Mouse (Mus musculus) macrophage (primary cell): Measurements from ENCODE around the gene Il17re. TPM values are rescaled to one million over a fixed set of nuclear protein-coding genes. Genes with fewer than 3 reads are reported as not detected.
A peak's percentile ranks its signal among the peaks of the same experiment; 100 is the strongest.

ENCODE experiments used
- H3K27ac ChIP-seq: fragments of 350-480 bp; formaldehyde crosslinking; 2 replicates; pipeline ENCODE4 v1.9.0; 2021
- H3K36me3 ChIP-seq: fragments of 350-480 bp; formaldehyde crosslinking; 2 replicates; pipeline ENCODE4 v1.9.0; 2021; ENCODE audit errors: inconsistent target
- H3K4me3 ChIP-seq: fragments of 350-480 bp; formaldehyde crosslinking; 2 replicates; pipeline ENCODE4 v1.9.0; 2021; ENCODE audit errors: inconsistent target
- H3K79me2 ChIP-seq: fragments of 350-480 bp; formaldehyde crosslinking; 2 replicates; pipeline ENCODE4 v1.9.0; 2021; ENCODE audit errors: inconsistent target
- WGBS: methylation state at CpG from one replicate; pipeline ENCODE4 v1.1.7; 2026; ENCODE audit warnings: inconsistent platforms; ENCODE audit not compliant: missing documents; 5-methylcytosine and 5-hydroxymethylcytosine counted together
- polyA plus RNA-seq: library from polyadenylated mRNA; stranded (reverse); fragments of 250-400 nt; gene quantifications from 3 replicates; pipeline ENCODE4 v1.2.4, GENCODE M21; 2018; ENCODE audit warnings: inconsistent platforms

Il17re gene
- polyA plus RNA-seq, 1 experiment from 2014 or later: not detected

GRCm38 (mm10) chr6:113435664-113436205 is 22.5 kb upstream of the Il17re start, which contains the start of gene Cidec:
TSS of gene Cidec (minus strand) at chr6:113435760.
- WGBS: 79% methylated on average over 9 of the region's 9 CpGs
- H3K4me3 ChIP-seq: no peak within 1 kb of the TSS
- no peak within 1 kb of the TSS for H3K27ac ChIP-seq
- H3K36me3 ChIP-seq: no peaks in the 10 kb centered on the region
- no peaks in the 10 kb centered on the region for H3K79me2 ChIP-seq

GRCm38 (mm10) chr6:113437135-113437534 is 21.1 kb upstream of the Il17re start:
- Histone ChIP-seq H3K79me2 (no peaks in the 10 kb centered on the region), H3K27ac (no peak overlapping the region), H3K4me3 (no peak overlapping the region), H3K36me3 (no peaks in the 10 kb centered on the region)
- 90% methylated on average over 12 of the region's 12 CpGs for WGBS

GRCm38 (mm10) chr6:113438721-113439430 is 19.4 kb upstream of the Il17re start:
- H3K4me3 ChIP-seq: no peak overlapping the region
- WGBS: 72% methylated on average over 11 of the region's 12 CpGs
- H3K36me3 ChIP-seq: no peaks in the 10 kb centered on the region
- peaks cover 14% of the 10 kb centered on the region for H3K79me2 ChIP-seq
- H3K27ac ChIP-seq: no peak overlapping the region

GRCm38 (mm10) chr6:113440686-113441085 is 17.6 kb upstream of the Il17re start:
- Histone ChIP-seq H3K36me3 (no peaks in the 10 kb centered on the region), H3K4me3 (no peak overlapping the region), H3K79me2 (peaks cover 18% of the 10 kb centered on the region), H3K27ac (no peak overlapping the region)
- 89% methylated on average over 3 of the region's 3 CpGs for WGBS

- H3K4me3 ChIP-seq: no peak overlapping the region
- peaks cover 18% of the 10 kb centered on the region for H3K79me2 ChIP-seq
- H3K27ac ChIP-seq: no peak overlapping the region
- 54% methylated on average over 7 of the region's 7 CpGs for WGBS
- H3K36me3 ChIP-seq: no peaks in the 10 kb centered on the region
Observed at GRCm38 (mm10) chr6:113441147-113441680, 17.1 kb upstream of the Il17re start.

GRCm38 (mm10) chr6:113442087-113442441 is 16.2 kb upstream of the Il17re start:
- no peak overlapping the region for H3K27ac ChIP-seq

GRCm38 (mm10) chr6:113442442-113443090 is 15.7 kb upstream of the Il17re start, which contains the start of gene Jagn1:
TSS of gene Jagn1 (plus strand) at chr6:113442569.
- Histone ChIP-seq H3K79me2 (peaks cover 18% of the 10 kb centered on the region), H3K36me3 (peaks cover 5% of the 10 kb centered on the region; the same call in 1 of the 2 replicates), H3K4me3 (peak within 1 kb of the TSS; percentile 91), H3K27ac (peak within 1 kb of the TSS; percentile 28; the same call in 1 of the 2 replicates)
- under 1% methylated on average over 45 of the region's 45 CpGs for WGBS

More at GRCm38 (mm10) chr6:113442087-113442441, 16.2 kb upstream of the Il17re start:
- H3K79me2 ChIP-seq: peaks cover 18% of the 10 kb centered on the region
- peak overlapping the region; percentile 91; the same call in 1 of the 2 replicates for H3K4me3 ChIP-seq
- WGBS: 39% methylated on average over 9 of the region's 9 CpGs
- H3K36me3 ChIP-seq: no peaks in the 10 kb centered on the region; the same call in 1 of the 2 replicates

- peaks cover 18% of the 10 kb centered on the region for H3K79me2 ChIP-seq
- H3K36me3 ChIP-seq: peaks cover 10% of the 10 kb centered on the region; the same call in 1 of the 2 replicates
- 49% methylated on average over 12 of the region's 12 CpGs for WGBS
- peak overlapping the region; percentile 28; the same call in 1 of the 2 replicates for H3K27ac ChIP-seq
- H3K4me3 ChIP-seq: peak overlapping the region; percentile 91
Observed at GRCm38 (mm10) chr6:113443091-113443490, 15.2 kb upstream of the Il17re start.

- H3K79me2 ChIP-seq: peaks cover 18% of the 10 kb centered on the region
- no peak overlapping the region for H3K4me3 ChIP-seq
- no peak overlapping the region for H3K27ac ChIP-seq
- WGBS: 92% methylated on average over 6 of the region's 8 CpGs
- peaks cover 14% of the 10 kb centered on the region; the same call in 1 of the 2 replicates for H3K36me3 ChIP-seq
Observed at GRCm38 (mm10) chr6:113444207-113444965, 13.9 kb upstream of the Il17re start.

- Histone ChIP-seq H3K4me3 (no peak overlapping the region), H3K79me2 (peaks cover 16% of the 10 kb centered on the region), H3K27ac (no peak overlapping the region), H3K36me3 (peaks cover 14% of the 10 kb centered on the region; the same call in 1 of the 2 replicates)
- WGBS: 97% methylated on average over 4 of the region's 4 CpGs
Observed at GRCm38 (mm10) chr6:113447639-113448038, 10.6 kb upstream of the Il17re start.

- 93% methylated on average over 2 of the region's 2 CpGs for WGBS
- Histone ChIP-seq H3K27ac (no peak overlapping the region), H3K36me3 (peaks cover 14% of the 10 kb centered on the region; the same call in 1 of the 2 replicates), H3K79me2 (no peaks in the 10 kb centered on the region), H3K4me3 (no peak overlapping the region)
Observed at GRCm38 (mm10) chr6:113451839-113452238, 6.4 kb upstream of the Il17re start.

- H3K36me3 ChIP-seq: no peaks in the 10 kb centered on the region
- H3K27ac ChIP-seq: no peak overlapping the region
- 22% methylated on average over 5 of the region's 5 CpGs for WGBS
- H3K4me3 ChIP-seq: no peak overlapping the region
- H3K79me2 ChIP-seq: no peaks in the 10 kb centered on the region
Observed at GRCm38 (mm10) chr6:113455007-113455406, 3.3 kb upstream of the Il17re start.

- H3K27ac ChIP-seq: no peak overlapping the region
- H3K36me3 ChIP-seq: no peaks in the 10 kb centered on the region
- H3K4me3 ChIP-seq: no peak overlapping the region
Observed at GRCm38 (mm10) chr6:113458635-113459034, 351 bp downstream of the Il17re start.

GRCm38 (mm10) chr6:113464040-113464439 is 5.8 kb downstream of the Il17re start:
- 81% methylated on average over 7 of the region's 7 CpGs for WGBS
- no peaks in the 10 kb centered on the region for H3K36me3 ChIP-seq
- H3K79me2 ChIP-seq: no peaks in the 10 kb centered on the region
- H3K4me3 ChIP-seq: no peak overlapping the region
- no peak overlapping the region for H3K27ac ChIP-seq

More at GRCm38 (mm10) chr6:113458635-113459034, 351 bp downstream of the Il17re start:
- no peaks in the 10 kb centered on the region for H3K79me2 ChIP-seq
- 54% methylated on average over 8 of the region's 10 CpGs for WGBS
